Mouse (Mus musculus) thymus, adult 2 months (tissue): ENCODE data around the gene Slc18b1.

Experiments used
- CTCF ChIP-seq: fragments of 200-500 bp; IDR thresholded peaks from 2 replicates; pipeline ENCODE4 v1.5.1; 2012; ENCODE audit warnings: mild to moderate bottlenecking, control low read depth, low read length, moderate library complexity, borderline replicate concordance; ENCODE audit not compliant: control insufficient read depth, poor library complexity, insufficient read depth; ENCODE audit errors: extremely low read depth
- POLR2A ChIP-seq: fragments of 200-500 bp; IDR thresholded peaks from 2 replicates; pipeline ENCODE4 v1.6.1; 2012; ENCODE audit warnings: mild to moderate bottlenecking, low read length, control low read depth, moderate library complexity; ENCODE audit not compliant: control insufficient read depth, poor library complexity, insufficient read depth; ENCODE audit errors: extremely low read depth

DNA sequence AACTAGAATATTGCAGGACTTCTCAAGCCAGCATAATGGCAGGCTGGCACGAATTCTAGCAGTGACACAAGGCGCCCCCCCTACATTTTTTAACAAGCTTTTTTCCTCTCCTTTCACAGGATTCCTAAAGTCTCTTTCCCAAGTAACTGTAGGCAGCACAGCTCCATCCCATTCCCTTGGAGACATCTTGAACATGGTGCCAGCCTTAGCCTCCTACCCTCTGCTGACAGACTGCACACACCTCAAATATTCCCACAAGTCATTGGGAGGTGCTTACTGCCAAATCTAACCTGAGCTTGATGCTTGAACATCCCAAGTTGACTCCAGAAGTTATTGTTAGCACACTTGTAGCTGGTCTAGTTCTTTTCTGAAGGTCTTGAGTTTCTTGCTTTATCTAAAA, 12.7 kb upstream of the Slc18b1 start:
- TF ChIP-seq CTCF = no peak
- no peak for TF ChIP-seq POLR2A
